Mouse (Mus musculus) mouse embryonic stem cell (cell line): ENCODE data around the gene Nxn.

ENCODE experiments used
- in situ Hi-C, 2 experiments: fragments of 300-500 bp; cut with MboI; formaldehyde crosslinking; loops; 1 replicate in 1 of 2; 3 replicates in 1 of 2; pipeline ENCODE4 v1.14.3; 2019 to 2020; ENCODE audit warnings: low sequenced_read_pairs in 2 of 2, low pct_unique_long_range_greater_than_20kb in 1 of 2, mixed read lengths in 1 of 2; ENCODE audit not compliant: unreplicated experiment in 1 of 2

Nxn gene

DNA sequence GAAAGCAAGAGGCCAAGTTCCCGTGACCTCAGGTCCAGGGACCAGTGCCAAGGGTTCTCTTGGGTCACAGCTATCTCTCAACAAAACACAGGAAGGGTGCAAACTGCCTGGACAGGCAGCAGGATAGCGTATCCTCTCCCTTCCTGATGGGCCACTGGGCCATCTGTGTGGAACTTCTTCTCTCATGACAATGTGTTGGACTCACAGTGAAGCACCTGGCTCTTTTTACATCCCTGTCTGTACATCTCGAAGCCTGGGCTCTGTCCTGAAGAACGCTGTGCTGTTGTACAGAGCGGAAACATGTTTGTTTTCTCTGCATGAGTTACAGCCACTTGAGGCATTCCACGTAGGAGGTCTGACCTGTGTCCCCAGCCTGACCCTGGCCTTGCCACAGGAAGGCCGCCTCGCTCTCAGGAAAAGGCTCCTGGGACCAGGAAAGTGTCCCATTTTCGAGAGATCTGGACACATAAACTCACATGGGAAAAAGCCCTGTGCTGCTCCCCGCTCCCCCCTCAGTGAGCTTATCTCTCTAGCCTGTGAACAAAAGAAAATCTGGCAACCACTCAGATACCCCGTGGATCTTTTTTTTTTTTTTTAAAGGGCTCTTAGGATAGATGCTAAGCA, 18.9 kb downstream of the Nxn start:
- in situ Hi-C loops: no loop called here

DNA sequence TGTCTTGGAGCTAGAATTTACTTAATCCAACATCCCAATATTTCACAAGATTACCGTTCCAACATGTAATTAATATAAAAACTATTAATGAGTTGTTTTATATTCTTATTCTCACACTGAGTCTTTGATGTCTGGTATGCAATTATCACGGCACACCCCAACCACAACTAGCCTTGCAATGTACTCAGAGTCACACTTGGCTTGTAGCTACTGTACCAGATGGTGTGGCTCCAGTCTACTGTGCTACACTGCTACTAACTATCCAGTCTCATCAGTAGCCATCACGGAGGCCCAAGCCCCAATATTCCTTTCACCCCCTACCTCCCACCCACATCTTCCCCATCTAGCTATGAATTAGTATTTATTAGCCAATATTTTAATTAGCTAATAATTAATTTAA, 22.5 kb downstream of the Nxn start:
- in situ Hi-C loops: no loop called here

DNA sequence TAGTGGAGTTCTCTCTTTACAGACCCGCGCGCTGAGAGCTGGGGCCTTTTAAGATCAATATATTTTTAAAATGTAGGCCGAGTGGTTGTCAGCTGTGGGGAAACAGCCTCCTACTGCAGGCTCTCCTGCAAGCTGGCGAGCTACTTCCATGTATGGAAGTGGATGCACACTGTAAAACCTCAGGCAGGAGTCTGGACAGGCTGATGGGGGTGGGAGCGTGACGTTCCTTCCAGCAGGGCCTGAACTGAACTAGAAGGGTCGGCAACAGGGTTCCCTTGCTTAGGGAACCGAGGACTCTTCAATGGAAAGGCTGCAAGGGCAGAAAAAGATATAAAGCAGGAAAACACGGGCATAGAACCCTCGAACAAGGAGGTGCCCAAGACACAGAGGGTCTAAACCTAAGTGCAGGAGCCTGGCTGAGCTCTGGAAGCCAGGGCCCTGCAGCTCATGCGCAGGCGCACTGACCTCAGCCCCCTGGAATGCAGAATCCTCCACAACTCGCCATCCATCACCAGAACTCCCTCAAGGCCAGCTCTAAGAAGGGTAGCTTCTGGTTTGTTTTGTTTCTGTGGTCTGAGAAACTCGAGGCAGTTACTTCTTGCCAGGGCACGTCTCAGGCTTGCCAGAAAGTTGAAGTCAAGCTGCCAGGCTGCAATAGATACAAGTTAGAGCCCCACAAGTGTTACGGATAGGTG, 24.3 kb downstream of the Nxn start:
- in situ Hi-C loops: no loop called here

DNA sequence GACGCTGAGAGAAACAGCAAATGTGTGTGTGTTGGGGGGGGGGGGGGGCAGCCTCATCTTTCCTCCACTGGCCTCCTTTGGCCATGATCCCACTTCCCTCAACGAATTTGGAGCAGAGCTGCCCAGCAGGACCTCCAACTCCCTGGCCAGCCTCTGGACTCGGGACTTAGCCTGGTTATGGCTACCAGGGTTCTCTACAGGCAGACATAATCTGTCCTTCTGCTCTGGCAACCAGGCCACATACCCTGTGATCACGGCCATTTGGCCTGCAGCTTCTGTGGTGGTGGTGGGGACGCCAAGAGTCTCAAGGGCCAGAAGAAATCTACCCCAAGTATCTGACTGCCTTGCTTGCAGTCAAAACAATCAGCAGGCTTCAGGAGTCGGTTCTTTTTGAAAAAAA, 26.4 kb downstream of the Nxn start:
- in situ Hi-C loops: no loop called here

DNA sequence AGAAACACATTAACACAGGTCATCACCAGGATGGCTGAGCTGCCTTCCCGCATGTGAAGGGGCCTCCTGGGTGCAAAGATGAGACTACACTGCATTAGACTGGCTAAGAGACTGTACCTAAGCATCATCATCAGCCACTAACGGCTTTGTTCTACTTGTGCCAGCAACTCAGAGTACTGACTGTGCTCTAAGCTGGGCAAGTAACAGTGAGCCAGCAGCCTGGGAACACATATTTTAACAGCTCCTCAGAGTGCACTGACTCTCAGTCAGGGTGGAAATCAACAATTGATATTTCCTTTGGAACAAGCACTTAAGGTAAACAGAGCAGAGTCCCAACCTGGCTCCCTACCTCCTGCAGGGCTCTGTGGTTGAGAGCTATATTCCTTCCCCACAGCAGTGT, 26.8 kb downstream of the Nxn start:
- in situ Hi-C loops: no loop called here

DNA sequence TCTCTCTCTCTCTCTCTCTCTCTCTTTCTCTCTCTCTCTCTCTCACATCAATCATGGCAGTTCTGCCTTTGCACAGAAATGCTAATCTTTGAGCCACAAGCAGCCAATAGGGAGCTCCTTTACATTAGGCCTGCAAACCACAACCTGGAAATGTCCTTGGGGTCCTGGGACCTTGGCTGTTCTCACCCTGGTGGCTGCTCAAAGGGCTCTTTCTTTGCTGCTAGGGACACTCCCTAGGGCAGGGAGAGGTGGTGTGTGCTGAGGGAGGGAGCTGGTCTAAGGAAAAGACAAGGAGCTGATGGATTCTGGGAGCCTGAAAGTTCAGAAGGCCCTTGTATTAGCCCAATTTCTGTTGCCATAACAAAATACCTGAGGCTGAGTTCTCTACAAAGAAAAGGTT, 28.4 kb downstream of the Nxn start:
- in situ Hi-C loops: no loop called here

DNA sequence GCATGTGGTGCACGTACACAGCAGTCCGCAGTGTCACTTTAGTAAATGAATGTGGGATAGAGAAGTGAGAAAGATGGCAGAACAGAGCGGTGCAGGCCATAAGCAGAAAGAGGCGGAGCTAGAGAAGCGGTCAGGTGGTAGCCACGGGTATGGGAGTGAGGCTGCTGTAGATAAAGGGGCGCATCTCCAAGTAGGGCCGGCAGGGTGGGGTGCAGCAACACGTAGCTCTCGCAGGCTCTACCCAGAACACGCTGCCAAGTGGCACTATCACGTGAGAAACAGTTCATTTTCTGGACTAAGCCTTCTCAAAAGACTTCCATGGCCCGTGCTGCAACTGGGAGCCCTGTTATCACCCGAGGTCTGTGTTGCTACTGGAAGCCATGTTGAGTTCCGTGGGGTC, 32.2 kb downstream of the Nxn start:
- in situ Hi-C loops: no loop called here

DNA sequence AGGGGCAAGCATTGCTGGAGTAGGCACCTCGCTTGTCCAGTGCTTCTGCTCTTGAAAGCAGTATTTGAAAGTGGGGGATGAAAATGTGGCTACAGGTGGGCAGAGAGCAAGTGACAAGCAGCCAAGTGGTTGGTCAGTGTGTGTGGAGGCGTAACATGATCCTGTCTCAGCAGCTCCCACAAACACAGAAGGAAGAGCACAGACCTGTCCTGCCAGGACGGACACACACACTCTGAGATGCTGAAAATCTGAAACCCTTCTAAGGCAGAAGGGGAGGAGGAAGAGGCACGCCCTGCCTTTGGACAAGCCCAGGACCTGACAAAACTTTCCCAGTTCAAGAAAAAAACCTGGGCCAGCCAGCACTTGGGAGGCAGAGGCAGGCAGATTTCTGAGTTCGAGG, 34.9 kb downstream of the Nxn start:
- in situ Hi-C loops: no loop called here

DNA sequence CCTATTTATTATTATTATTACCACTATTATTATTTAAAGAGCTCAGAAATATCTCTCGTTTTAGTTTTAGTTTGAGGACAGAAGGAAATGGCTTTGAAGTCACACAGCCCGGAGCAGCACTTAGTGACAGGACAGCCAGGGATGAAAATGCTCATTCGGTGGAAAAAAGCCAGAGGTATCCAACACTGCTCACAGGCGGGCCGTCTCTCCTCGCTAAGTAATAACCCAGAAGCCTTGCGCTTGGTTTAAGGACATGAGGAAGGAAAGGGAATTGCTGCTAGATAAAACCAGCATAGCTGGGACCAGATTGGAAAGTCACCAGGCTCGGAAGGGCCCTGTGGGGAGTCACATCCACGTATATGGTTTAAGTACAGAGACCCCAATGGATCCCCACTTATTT, 35.3 kb downstream of the Nxn start:
- in situ Hi-C loops: no loop called here

DNA sequence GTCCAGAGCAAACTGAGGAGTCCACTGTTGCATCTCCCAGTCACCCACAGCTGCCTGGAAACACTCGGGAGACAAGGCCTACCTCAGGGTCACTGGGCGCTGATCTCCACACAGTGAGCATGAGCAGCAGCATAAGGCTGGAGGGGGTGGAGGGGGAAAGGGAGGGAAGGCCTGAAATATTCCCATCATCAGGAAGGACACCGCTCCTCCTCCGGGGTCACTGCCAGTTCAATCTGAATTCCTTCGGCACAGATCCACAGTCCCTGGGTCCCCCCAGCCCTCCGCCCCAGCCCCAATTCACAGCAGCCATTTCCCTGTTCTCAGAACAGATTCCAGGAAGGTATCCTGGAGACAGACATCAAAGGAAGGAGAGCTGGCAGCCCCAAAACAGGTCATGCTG, 35.8 kb downstream of the Nxn start:
- in situ Hi-C loops: no loop called here

DNA sequence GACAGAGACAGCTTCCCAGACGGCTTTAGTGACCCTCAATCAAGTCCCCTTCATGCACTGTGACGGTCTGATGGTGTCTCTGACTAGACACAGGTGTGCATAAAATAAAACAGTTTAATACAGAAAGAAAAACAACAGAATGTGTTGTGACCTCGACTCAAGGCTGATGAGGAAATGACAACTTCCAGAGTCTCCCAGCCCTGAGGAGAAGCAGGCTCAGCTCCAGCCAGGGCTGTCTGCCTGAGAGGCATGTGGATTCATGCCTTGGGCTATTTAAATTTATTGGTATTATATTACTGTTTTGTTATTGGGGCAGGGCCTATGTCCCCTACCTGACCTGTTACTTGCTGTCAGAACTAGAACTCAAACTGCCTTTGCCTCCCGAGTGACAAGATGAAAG, 37.5 kb downstream of the Nxn start:
- in situ Hi-C loops: no loop called here

DNA sequence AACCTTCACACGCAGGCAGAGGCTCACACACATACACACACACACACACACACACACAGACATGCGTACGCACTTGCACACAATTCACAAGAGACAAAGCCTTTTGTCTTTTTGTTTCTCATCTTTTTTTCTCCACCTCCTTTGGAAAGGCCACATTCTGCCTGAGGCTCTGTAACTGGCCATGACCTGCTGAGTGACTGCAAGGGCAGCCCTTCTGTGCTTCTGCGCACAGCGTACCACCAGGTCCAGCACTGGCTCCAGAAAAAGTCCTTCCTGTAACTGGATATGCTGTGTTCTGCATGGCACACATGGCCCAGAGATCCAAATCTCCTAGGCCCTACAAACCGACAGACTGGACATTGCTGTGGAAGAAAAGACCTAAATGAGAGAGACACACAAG, 38.7 kb downstream of the Nxn start:
- in situ Hi-C loops: no loop called here

DNA sequence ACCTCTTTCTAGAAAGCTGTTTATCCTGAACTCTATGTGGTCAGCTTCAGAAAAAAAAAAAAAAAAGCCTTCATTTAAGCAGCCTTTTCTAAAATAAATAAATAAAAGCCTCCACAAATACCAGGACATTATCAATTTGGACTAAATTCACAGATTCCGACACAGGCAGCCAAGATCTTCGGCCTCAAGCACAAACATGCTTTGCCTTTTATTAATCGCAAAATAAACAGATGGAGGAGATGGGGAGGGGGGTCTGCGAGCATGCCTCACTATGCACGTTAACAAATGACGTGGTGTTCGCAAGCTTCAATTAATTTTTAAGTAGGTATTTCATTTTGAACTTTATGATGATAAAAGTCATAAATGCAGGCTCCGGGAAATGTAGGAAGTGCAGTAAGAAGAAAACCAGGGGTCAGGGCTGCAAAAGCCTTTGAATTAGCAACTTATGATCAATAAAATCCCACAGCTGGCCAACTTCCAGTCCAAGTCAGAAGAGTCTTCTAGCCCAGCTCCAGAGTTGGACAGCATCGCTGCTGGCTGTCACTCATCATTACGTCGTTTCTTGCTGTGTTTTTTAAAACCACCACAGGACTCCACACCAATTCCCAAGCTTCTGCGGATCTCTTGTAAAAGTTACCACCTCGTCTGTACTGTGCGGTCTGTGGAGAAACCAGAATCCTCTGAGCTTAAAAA, 40.2 kb downstream of the Nxn start:
- in situ Hi-C loops: no loop called here

DNA sequence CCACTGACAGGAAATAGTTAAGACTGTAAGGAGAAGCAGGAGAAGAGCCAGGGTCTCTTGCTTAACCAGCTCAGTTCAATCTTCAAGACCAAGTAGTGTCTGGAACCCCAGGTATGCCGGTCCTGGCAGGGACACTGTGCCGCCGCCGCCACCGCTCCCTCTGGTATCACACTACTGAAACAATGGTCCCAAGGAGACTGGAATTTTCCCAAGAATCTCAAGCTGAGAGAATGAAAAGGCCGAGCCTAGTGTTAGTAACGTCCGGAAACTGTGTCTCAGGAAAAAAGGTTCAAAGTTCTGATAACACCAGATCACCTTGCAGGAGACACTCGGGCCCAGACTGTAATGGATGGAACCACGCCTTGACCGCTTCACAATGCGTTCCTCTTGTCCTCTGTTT, 41.5 kb downstream of the Nxn start:
- in situ Hi-C loops: no loop called here

DNA sequence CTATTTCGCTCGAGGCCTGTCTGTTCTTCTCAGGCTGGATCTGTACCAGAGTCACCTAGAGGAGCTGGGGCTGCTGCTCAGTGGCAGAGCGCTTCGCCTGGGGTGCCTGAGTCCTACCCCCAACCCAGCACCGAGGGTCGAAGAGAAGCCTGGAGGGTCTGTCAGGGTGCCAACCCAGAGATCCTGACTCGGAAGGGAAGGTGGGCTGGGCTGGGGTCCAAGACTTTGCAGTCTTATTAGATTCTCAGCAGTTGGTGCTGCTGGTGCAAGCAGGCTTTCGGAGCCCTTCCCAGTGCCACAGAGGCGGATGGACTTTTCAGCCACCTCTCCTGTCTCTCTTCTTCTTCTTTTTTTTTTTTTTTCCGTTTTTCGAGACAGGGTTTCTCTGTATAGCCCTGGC, 42.8 kb downstream of the Nxn start:
- in situ Hi-C loops: no loop called here

DNA sequence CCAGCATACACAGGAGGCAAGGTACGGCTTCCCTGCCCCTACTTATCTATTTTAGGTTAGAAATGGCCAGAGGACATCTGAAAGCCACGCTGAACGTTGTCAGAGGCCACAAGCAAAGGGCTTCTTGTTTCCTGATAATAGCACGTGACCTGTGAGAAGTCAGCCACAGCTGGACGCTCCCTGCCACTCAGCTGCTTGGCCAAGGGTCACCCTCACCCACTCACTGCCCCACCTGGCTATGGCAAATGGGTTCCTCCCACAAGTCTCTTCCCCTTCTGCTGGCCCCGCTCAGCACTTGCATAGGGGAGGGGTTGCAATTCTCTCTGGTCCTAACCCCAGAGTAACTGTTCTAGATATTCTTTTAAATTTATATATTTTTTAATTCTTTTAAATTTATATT, 43.5 kb downstream of the Nxn start:
- in situ Hi-C loops: no loop called here

DNA sequence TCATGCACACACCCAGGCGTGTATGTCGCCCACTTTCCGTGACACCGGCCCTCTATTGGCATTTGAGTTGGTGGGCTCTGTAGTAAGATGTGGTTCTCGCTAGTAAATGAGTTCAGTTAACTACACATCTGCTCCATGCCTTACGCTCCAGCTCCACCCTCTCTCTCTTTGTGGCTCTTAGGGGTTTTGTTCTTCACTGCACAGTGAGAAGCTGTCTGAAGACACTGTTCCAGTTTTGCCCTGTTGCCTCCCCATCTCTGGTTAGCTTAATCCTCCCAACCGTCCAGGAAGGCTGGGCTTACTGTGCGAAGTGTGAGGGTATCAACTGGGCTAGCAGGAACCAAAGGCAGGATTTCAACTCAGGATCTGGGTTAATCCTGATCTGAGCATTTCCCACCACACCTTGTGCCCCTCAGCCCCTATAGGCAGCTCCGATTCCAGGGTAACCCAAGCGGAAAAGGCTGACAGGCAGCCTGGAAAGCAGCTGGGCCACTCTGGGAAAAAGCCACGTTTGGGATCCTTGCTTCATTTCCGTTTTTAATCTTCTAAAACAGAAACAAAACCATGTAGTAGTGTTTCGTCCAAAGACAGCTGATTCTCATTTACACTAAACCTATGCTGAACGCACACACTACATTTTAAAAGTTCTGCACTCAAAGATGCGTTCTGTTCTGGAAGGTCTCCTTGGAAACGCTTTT, 45.9 kb downstream of the Nxn start:
- in situ Hi-C loops: no loop called here

DNA sequence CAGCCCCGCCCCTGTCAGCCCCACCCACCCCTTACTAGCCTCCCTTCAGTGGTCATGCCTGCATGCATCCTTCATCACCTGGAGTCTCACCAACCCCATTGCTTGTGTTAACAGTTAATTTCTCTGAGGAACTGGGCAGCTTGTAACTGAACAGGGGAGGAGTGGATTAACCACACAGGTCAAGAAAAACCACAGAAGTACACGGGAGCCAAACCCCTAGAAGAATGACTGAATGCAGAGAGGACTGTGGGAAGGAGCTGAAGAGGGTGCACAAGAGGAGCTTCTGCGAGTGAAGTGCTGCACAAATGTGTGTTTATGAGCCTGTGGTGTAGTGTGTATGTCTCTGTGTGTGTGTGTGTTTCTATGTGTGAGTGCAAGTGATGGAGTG, 47.3 kb downstream of the Nxn start:
- in situ Hi-C loops: no loop called here

DNA sequence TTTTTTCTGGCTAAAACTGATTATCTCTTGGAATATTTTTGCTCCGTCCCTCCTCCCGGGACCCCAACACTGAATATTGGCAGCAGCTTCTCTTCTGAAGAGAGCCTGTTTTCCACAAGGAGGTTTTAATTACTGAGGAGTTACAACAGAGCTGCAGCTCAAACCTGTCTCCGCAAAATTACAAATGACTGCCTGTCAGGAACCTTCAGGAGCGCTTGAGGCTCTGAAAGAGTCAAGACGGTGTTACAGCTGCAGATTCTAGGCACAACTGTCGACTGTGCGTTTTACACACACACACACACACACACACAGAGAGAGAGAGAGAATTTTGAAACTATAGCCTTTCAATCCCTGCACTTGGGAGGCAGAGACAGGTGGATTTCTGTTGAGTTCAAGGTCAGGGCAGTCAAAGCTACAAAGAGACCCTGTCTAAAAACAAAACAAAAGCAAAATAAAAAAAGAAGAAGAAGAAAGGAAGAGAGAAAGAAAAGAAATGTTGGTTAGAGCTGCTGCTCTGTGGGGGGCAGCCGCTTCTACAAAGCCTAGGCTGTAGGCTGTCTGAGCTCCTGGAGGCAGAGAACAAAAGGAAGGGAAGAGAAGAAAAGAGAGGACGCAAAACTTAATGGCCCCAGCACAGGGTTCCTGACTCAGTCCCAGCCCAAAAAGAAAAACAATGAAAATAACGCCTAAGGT, 47.9 kb downstream of the Nxn start:
- in situ Hi-C loops: no loop called here
